Mouse (Mus musculus): ENCODE data around the gene Lce1h. TPM values are rescaled to one million over a fixed set of nuclear protein-coding genes. Genes with fewer than 3 reads are reported as not detected.

Gene Lce1h
- not detected in 2 replicates for polyA plus RNA-seq (2015; fragmentation: Nextera tagmentation; extraction: Ambion mirVana)

DNA sequence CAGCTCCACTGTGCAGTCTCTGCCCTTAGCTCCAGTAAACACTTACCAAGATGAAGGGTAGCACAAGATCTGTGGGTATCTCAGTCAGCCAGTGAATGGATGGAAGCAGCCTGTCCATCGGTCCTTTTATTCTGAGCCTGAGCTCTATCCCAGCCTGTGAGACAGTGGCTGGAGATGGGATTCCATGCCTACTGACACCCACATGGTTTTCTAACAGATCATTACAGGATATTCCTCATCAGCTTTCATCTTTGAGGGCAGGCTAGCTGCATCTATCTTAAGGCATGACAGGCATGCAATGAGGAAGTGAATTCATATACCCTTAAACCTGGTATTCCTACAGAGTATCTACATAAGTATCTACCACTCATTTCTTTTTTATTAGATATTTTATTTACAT, at the start of gene Lce1h:
TSS of gene Lce1h (minus strand) at position 101 of the 400 bp plus-strand sequence.
- no peak within 1 kb of the TSS for H3K4me2 ChIP-seq (replicated peaks)
- no peaks in the 10 kb centered on the region for H3K9me3 ChIP-seq
- no peaks in the 10 kb centered on the region for H3K27me3 ChIP-seq
- WGBS: 82% methylated on average over 1 of the region's 1 CpGs
- no peaks in the 10 kb centered on the region for H3K36me3 ChIP-seq
- no peak within 1 kb of the TSS for H3K4me3 ChIP-seq
- H3K4me1 ChIP-seq: no peaks in the 10 kb centered on the region
- no peak within 1 kb of the TSS for H3K9ac ChIP-seq
- H3K27ac ChIP-seq: no peak within 1 kb of the TSS
- ATAC-seq (ENCODE audit: low FRiP score, low read depth): no peak

DNA sequence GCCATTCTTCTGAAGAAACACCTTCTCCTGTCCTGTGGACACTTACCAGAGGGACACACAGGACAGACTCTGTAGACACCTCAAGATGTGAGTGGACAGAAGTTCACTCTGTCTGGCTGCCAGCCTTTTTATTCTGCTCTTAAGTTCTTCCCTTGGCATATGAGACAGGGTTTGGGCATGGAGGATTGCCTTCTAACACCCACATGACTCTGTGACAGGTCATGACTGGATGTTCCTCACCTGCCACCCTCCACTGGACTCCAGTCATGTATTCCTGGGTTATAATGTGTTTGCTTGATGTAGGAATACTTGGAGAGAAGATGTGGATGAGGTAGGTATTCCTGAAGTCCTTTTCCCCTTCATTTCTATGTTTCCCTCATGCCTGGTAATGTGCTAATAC, 42.9 kb upstream of the Lce1h start, which contains the start of gene Lce1k:
TSS of gene Lce1k (minus strand) at position 101 of the 400 bp plus-strand sequence.
- no peak for ATAC-seq (ENCODE audit: low FRiP score, low read depth)

DNA sequence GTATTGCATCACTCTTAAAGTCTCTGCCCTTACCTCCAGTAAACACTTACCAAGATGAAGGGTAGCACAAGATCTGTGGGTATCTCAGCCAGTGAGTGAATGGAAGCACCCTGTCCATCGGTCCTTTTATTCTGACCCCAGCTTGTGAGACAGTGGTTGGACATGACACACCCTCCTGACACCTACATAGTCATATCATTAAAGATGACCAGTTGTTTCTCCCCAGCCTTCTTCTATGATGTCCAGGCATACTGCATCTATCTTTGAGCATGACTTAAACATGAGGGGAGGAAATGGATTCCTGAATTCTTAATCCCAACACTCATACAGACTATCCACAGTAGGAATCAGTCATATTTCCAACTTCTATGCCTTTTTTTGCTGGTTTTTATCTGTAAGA, 25.5 kb upstream of the Lce1h start, which contains the start of gene Lce1j:
TSS of gene Lce1j (minus strand) at position 101 of the 400 bp plus-strand sequence.
- no peaks in the 10 kb centered on the region for H3K9me3 ChIP-seq
- H3K36me3 ChIP-seq: no peaks in the 10 kb centered on the region
- no peaks in the 10 kb centered on the region for H3K27me3 ChIP-seq
- H3K4me1 ChIP-seq: no peaks in the 10 kb centered on the region
- ATAC-seq (ENCODE audit: low FRiP score, low read depth): no peak
- H3K27ac ChIP-seq: no peak within 1 kb of the TSS
- H3K9ac ChIP-seq: no peak within 1 kb of the TSS
- WGBS: 83% methylated on average over 1 of the region's 1 CpGs
- no peak within 1 kb of the TSS for H3K4me2 ChIP-seq (replicated peaks)
- H3K4me3 ChIP-seq: no peak within 1 kb of the TSS

More for the DNA sequence above, 42.9 kb upstream of the Lce1h start, which contains the start of gene Lce1k:
- H3K36me3 ChIP-seq: no peaks in the 10 kb centered on the region
- no peak within 1 kb of the TSS for H3K4me3 ChIP-seq
- H3K9me3 ChIP-seq: no peaks in the 10 kb centered on the region
- H3K9ac ChIP-seq: no peak within 1 kb of the TSS
- H3K4me2 ChIP-seq (replicated peaks): no peak within 1 kb of the TSS
- no peaks in the 10 kb centered on the region for H3K4me1 ChIP-seq
- H3K27ac ChIP-seq: no peak within 1 kb of the TSS
- no peaks in the 10 kb centered on the region for H3K27me3 ChIP-seq

DNA sequence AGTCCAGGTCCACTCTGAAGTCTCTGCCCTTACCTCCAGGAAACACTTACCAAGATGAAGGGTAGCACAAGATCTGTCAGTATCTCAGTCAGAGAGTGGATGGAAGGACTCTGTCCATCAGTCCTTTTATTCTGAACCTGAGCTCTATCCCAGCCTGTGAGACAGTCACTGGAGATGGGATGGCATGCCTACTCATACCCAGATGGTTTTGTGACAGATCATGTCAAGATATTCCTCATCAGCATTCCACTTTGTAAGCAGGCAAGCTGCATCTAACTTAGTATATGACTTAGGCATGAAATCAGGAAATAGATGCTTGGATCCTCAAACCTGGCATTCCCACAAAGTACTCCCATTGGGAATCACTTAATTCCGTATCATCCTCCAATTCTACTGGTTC, 13.9 kb upstream of the Lce1h start, which contains the start of gene Lce1i:
TSS of gene Lce1i (minus strand) at position 101 of the 400 bp plus-strand sequence.
- no peak within 1 kb of the TSS for H3K4me2 ChIP-seq (replicated peaks)
- no peaks in the 10 kb centered on the region for H3K36me3 ChIP-seq
- no peak within 1 kb of the TSS for H3K27ac ChIP-seq
- H3K27me3 ChIP-seq: no peaks in the 10 kb centered on the region
- no peak within 1 kb of the TSS for H3K9ac ChIP-seq
- no peak for ATAC-seq (ENCODE audit: low FRiP score, low read depth)
- 67% methylated on average over 1 of the region's 1 CpGs for WGBS
- no peaks in the 10 kb centered on the region for H3K4me1 ChIP-seq
- no peaks in the 10 kb centered on the region for H3K9me3 ChIP-seq
- no peak within 1 kb of the TSS for H3K4me3 ChIP-seq

DNA sequence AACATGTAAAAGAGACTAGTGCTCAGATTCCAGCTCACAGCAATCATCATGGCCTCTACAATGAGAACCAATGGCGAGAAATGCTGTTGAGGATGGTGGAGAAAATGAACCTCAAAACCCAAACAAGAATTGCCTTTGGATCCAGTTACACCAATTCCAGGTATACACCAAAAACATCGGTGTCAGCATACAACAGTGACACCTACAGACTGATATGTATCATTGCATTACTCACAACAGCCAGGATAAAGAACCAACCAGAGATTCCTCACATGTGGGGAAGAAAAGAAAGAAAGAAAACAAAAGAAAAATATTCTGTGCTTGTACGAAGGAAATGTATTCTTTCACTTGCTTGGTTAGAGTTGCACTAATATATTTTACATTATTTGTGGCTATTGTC, 6.7 kb upstream of the Lce1h start:
- ATAC-seq (ENCODE audit: low FRiP score, low read depth): no peak
- Histone ChIP-seq H3K36me3 (no peaks in the 10 kb centered on the region), H3K27me3 (no peaks in the 10 kb centered on the region), H3K9ac (no peak overlapping the region), H3K4me3 (no peak overlapping the region), H3K4me2 (replicated peaks) (no peak overlapping the region), H3K4me1 (no peaks in the 10 kb centered on the region), H3K9me3 (no peaks in the 10 kb centered on the region), H3K27ac (no peak overlapping the region)
- 16% methylated on average over 3 of the region's 3 CpGs for WGBS

DNA sequence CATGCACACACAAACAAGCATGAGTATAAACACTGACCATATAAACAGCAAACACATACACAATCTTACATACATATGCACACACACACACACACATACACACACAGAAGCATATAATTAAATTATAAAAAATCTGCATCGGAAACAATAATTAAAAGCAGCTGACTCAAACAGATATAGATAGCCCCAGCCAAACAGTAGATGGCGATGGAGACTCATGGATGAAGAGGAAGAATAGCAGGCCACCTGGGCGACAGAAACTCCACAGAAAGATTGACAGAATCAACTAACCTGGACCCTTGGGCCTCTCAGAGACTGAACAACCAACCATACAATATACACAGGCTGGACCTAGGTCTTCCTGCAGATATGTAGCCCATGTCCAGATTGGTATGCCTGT, 11.7 kb downstream of the Lce1h start:
- no peak overlapping the region for H3K4me2 ChIP-seq (replicated peaks)
- no peaks in the 10 kb centered on the region for H3K36me3 ChIP-seq
- H3K9ac ChIP-seq: no peak overlapping the region
- no peaks in the 10 kb centered on the region for H3K9me3 ChIP-seq
- no peak for ATAC-seq (ENCODE audit: low FRiP score, low read depth)
- H3K4me1 ChIP-seq: no peaks in the 10 kb centered on the region
- H3K27ac ChIP-seq: no peak overlapping the region
- no peak overlapping the region for H3K4me3 ChIP-seq
- WGBS: 29% methylated on average over 3 of the region's 3 CpGs
- no peaks in the 10 kb centered on the region for H3K27me3 ChIP-seq

DNA sequence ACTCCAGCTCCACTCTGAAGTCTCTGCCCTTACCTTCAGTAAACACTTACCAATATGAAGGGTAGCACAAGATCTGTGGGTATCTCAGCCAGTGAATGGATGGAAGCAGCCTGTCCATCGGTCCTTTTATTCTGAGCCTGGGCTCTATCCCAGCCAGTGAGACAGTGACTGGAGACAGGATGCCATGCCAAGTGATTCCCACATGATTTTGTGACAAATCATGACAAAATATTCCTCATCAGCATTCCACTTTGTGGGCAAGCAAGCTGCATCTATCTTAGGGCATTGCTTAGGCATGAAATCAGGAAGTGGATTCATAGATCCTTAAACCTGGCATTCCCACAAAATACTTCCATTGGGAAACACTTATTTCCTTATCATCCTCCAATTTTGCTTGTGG, 12.6 kb downstream of the Lce1h start, which contains the start of gene Lce1g:
TSS of gene Lce1g (minus strand) at position 101 of the 400 bp plus-strand sequence.
- Histone ChIP-seq H3K9ac (no peak within 1 kb of the TSS), H3K4me3 (no peak within 1 kb of the TSS), H3K27me3 (no peaks in the 10 kb centered on the region), H3K4me1 (no peaks in the 10 kb centered on the region), H3K4me2 (replicated peaks) (no peak within 1 kb of the TSS), H3K27ac (no peak within 1 kb of the TSS), H3K9me3 (no peaks in the 10 kb centered on the region), H3K36me3 (no peaks in the 10 kb centered on the region)
- ATAC-seq (ENCODE audit: low FRiP score, low read depth): no peak
- WGBS: 83% methylated on average over 1 of the region's 1 CpGs

DNA sequence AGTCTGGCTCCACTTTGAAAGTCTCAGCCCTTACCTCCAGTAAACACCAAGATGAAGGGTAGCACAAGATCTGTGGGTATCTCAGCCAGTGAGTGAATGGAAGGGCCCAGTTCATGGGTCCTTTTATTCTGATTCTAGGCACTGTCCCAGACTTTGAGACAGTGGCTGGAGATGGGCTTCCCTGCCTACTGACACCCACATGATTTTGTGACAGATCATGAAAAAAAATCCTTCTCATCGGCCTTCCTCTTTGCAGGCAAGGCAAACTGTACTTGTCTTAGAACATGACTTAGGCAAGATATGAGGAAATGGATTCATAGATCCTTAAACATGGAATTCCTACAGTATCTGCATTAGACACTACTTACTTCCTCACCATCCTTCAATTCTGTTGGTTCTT, 25.9 kb downstream of the Lce1h start, which contains the start of gene Gm38119:
TSS of gene Gm38119 (minus strand) at position 101 of the 400 bp plus-strand sequence.
- whole genome bisulfite sequencing: 76% methylated on average over 1 of the region's 1 CpGs
- no peak within 1 kb of the TSS for H3K4me2 ChIP-seq (replicated peaks)
- no peaks in the 10 kb centered on the region for H3K4me1 ChIP-seq
- no peak within 1 kb of the TSS for H3K9ac ChIP-seq
- H3K36me3 ChIP-seq: no peaks in the 10 kb centered on the region
- ATAC-seq (ENCODE audit: low FRiP score, low read depth): no peak
- H3K27ac ChIP-seq: no peak within 1 kb of the TSS
- no peaks in the 10 kb centered on the region for H3K9me3 ChIP-seq
- H3K27me3 ChIP-seq: no peaks in the 10 kb centered on the region
- no peak within 1 kb of the TSS for H3K4me3 ChIP-seq

DNA sequence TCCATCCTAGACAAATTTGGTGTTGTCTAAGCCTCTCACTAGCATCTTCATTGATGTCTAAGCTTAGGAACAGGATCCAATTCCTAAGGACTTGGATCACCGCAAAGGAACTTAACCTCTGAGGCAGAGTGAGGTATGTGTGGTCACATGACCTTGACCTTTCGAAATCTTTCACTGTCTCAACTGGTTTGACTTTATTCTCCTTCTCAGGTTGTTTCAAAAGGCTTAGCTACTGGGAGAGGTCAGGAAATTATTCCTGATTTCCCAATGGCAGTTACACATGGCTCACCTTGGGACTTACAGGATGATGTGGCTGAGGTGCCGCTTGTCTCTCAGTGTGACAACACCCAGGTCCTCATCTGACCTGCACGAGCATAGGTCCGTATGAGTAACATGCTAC, 42.2 kb downstream of the Lce1h start:
- no peak for ATAC-seq (ENCODE audit: low FRiP score, low read depth)
- Histone ChIP-seq H3K9ac (no peak overlapping the region), H3K9me3 (no peaks in the 10 kb centered on the region), H3K4me3 (no peak overlapping the region), H3K36me3 (no peaks in the 10 kb centered on the region), H3K4me2 (replicated peaks) (no peak overlapping the region), H3K4me1 (no peaks in the 10 kb centered on the region), H3K27me3 (no peaks in the 10 kb centered on the region), H3K27ac (no peak overlapping the region)
- WGBS: 79% methylated on average over 5 of the region's 5 CpGs

DNA sequence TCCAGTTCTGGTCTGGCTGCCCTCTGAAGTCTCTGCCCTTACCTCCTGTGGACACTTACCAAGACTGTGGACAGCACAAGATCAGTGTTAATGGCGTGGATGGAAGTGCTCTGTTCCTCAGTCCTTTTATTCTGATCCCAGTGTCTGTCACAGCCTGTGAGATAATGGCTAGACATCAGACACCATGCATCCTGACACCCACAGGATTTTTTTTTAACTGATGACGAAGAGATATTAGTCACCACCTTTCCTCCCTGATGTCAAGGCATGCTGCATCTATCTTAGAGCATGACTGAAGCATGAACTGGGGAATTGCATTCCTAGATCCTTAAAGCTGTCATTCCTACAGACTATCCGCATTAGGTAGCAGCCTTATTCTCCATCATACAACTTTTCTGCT, 44.6 kb downstream of the Lce1h start, which contains the start of gene Lce1f:
TSS of gene Lce1f (minus strand) at position 101 of the 400 bp plus-strand sequence.
- H3K27me3 ChIP-seq: no peaks in the 10 kb centered on the region
- H3K36me3 ChIP-seq: no peaks in the 10 kb centered on the region
- 77% methylated on average over 3 of the region's 3 CpGs for WGBS
- no peak within 1 kb of the TSS for H3K9ac ChIP-seq
- no peaks in the 10 kb centered on the region for H3K9me3 ChIP-seq
- ATAC-seq (ENCODE audit: low FRiP score, low read depth): no peak
- H3K4me1 ChIP-seq: no peaks in the 10 kb centered on the region
- H3K4me2 ChIP-seq (replicated peaks): no peak within 1 kb of the TSS
- no peak within 1 kb of the TSS for H3K4me3 ChIP-seq
- no peak within 1 kb of the TSS for H3K27ac ChIP-seq

DNA sequence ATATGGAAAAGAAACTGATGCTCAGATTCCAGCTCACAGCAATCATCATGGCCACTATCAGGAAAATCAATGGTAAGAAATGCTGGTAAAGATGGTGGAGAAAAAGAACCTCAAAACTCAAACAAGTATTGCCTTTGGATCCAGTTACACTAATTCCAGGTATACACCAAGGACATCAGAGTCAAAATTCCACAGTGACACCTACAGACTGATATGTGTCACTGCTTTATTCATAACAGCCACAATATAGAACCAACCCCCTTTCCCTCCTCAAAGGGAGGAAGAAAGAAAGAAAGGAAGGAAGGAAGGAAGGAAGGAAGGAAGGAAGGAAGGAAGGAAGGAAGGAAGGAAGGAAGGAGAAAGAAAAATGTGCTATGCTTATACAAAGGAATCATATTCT, 49.7 kb downstream of the Lce1h start:
- Histone ChIP-seq H3K27me3 (no peaks in the 10 kb centered on the region), H3K36me3 (no peaks in the 10 kb centered on the region), H3K4me2 (replicated peaks) (no peak overlapping the region), H3K4me3 (no peak overlapping the region), H3K9me3 (no peaks in the 10 kb centered on the region), H3K4me1 (no peaks in the 10 kb centered on the region), H3K9ac (no peak overlapping the region), H3K27ac (no peak overlapping the region)
- ATAC-seq (ENCODE audit: low FRiP score, low read depth): no peak
